ENCODE assay signal across 8 mouse cellular contexts in genomic region chr19:42089748-42090595, GRCm38 (mm10). TPM values are rescaled to one million over a fixed set of nuclear protein-coding genes. Genes with fewer than 3 reads are reported as not detected.
DNase-seq lines count a peak whose midpoint lies in the region; ATAC-seq lines count a peak whose summit lies in the region.

Gene Pi4k2a (plus strand): TSS chr19:42090470.

- H3K4me3 ChIP-seq in intestine, embryonic 14.5 days (ENCODE audit: low read depth, low read length): peak within 1 kb of the TSS; percentile 87

- peak within 1 kb of the TSS; percentile 79 for H3K9ac ChIP-seq in intestine, embryonic 14.5 days (ENCODE audit: low read length)

- no peaks in the 10 kb centered on the region for H3K9me3 ChIP-seq in intestine, embryonic 14.5 days (ENCODE audit: control insufficient read depth, low read length)

- peaks cover 29% of the 10 kb centered on the region for H3K4me1 ChIP-seq in intestine, embryonic 14.5 days (replicated peaks; ENCODE audit: control insufficient read depth, insufficient read depth, low read length)

- peak within 1 kb of the TSS; percentile 77 for H3K4me2 ChIP-seq in intestine, embryonic 14.5 days (ENCODE audit: low read length)

- H3K36me3 ChIP-seq in intestine, embryonic 14.5 days (ENCODE audit: control insufficient read depth, insufficient read depth, low read length): peaks cover 14% of the 10 kb centered on the region; the same call in 1 of the 2 replicates

- peak; percentile 93 for DNase-seq in adrenal gland, adult 18-20 months (ENCODE audit: low spot score in 2 of 2)
- peak; percentile 100 for DNase-seq in embryo, embryonic 11 days
- DNase-seq in gastrocnemius, postnatal 25 days: peak; percentile 99
- peak; percentile 94 for DNase-seq in intestine, embryonic 14.5 days (ENCODE audit: low spot score)
- peak; percentile 99 to 100 for DNase-seq in left cerebral cortex, postnatal 14 days (ENCODE audit: low spot score in 2 of 2)
- DNase-seq in mesoderm, embryonic 11.5 days (ENCODE audit: low read depth, low spot score): peak; percentile 100
- peak; percentile 100 for DNase-seq in right cerebral cortex, postnatal 36 days (ENCODE audit: low spot score in 2 of 2)
- peak; percentile 99 for DNase-seq in yolk sac, embryonic 10.5 days (ENCODE audit: low spot score)

- H3K27me3 ChIP-seq in intestine, embryonic 14.5 days (replicated peaks; ENCODE audit: control insufficient read depth, insufficient read depth, low read length): no peaks in the 10 kb centered on the region

- H3K27ac ChIP-seq in intestine, embryonic 14.5 days (ENCODE audit: low read depth): peak within 1 kb of the TSS; percentile 86

- ATAC-seq in intestine, embryonic 14.5 days (replicated peaks; ENCODE audit: low FRiP score, low TSS enrichment, low read depth): peak; percentile 96

- under 1% methylated on average over 54 of the region's 55 CpGs for WGBS in intestine, embryonic 14.5 days

- intact Hi-C loops in left cerebral cortex, postnatal 14 days (cut with DNase I): loop anchor here (2.0 to 5.0 kb wide), 2 partner anchors 39 to 77 kb away; partner anchors contain the start of gene Avpi1

RNA-seq across cellular contexts. Expression of gene Pi4k2a, which starts in this region (rescaled TPM):
- total RNA-seq in adrenal gland, adult 18-20 months (2021): 10 to 100 TPM; 70.0 to 95.0 TPM
- 10 to 100 TPM; 10.4 to 12.2 TPM for total RNA-seq in gastrocnemius, postnatal 25 days (2021)
- 23.5 and 32.0 TPM in 2 replicates for polyA plus RNA-seq in intestine, embryonic 14.5 days (2014; fragmentation: Nextera tagmentation; extraction: Ambion mirVana)
- total RNA-seq in left cerebral cortex, postnatal 14 days (2021): 10 to 100 TPM; 52.3 to 54.5 TPM

Comparison
In these comparisons a context has a peak if more than half of its experiments do, and no peak if none do; other contexts are left out.
1. Peak in every context shown above with its lines: DNase-seq, ATAC-seq, H3K4me3 ChIP-seq and H3K27ac ChIP-seq.
2. RNA of gene Pi4k2a (total RNA-seq): 70.0 to 95.0 TPM in adrenal gland, adult 18-20 months and 52.3 to 54.5 TPM in left cerebral cortex, postnatal 14 days; 10.4 to 12.2 TPM in gastrocnemius, postnatal 25 days; every median in the first group is over 4 times any median in the second.